Mouse (Mus musculus): ENCODE measurements at regions not wholly inside any gene's neighbourhood (a gene's known extent, or its start where the extent isn't known, plus 50 kb on each side); places are given as distances from the start of the nearest gene placed in this dataset.

- TF ChIP-seq MAFK (IDR thresholded peaks at IDR 0.05; ENCODE audit: insufficient read depth, low read depth, low read length) (no peak), ZC3H11A (IDR thresholded peaks at IDR 0.05; ENCODE audit: borderline replicate concordance, low read depth, low read length) (no peak), HCFC1 (IDR thresholded peaks at IDR 0.05; ENCODE audit: borderline replicate concordance, insufficient read depth, low read length) (no peak), ZNF384 (IDR thresholded peaks at IDR 0.05; ENCODE audit: low read depth, low read length) (no peak), CHD2 (IDR thresholded peaks at IDR 0.05; ENCODE audit: low read depth, low read length) (no peak)
- no peaks in the 10 kb centered on the region for H3K4me1 ChIP-seq (ENCODE audit: control insufficient read depth in 2 of 2, insufficient read depth in 2 of 2, low read length in 2 of 2, poor library complexity in 1 of 2)
- H3K9ac ChIP-seq (ENCODE audit: insufficient read depth, low read depth, low read length, poor library complexity, severe bottlenecking), result no peak overlapping the region
- DNase-seq (ENCODE audit: low read depth, low spot score), result no peak
- in situ Hi-C loops (cut with MboI; ENCODE audit: low sequenced_read_pairs in 2 of 2, unreplicated experiment in 2 of 2), result no loop called here
- H3K36me3 ChIP-seq (ENCODE audit: control insufficient read depth, insufficient read depth, low read length, poor library complexity, severe bottlenecking), result no peaks in the 10 kb centered on the region
- no peak overlapping the region for H3K27ac ChIP-seq (ENCODE audit: insufficient read depth, low read depth, low read length, poor library complexity, severe bottlenecking)
- H3K9me3 ChIP-seq (ENCODE audit: control insufficient read depth, insufficient read depth, low read depth, low read length), result no peaks in the 10 kb centered on the region
- H3K4me3 ChIP-seq (ENCODE audit: insufficient read depth in 1 of 2, low read depth in 1 of 2, low read length in 2 of 2, poor library complexity in 1 of 2, severe bottlenecking in 1 of 2), result no peak overlapping the region
These were observed 500.1 kb downstream of the Galc start for GRCm38 (mm10) chr12:97759116-97759515.

DNA sequence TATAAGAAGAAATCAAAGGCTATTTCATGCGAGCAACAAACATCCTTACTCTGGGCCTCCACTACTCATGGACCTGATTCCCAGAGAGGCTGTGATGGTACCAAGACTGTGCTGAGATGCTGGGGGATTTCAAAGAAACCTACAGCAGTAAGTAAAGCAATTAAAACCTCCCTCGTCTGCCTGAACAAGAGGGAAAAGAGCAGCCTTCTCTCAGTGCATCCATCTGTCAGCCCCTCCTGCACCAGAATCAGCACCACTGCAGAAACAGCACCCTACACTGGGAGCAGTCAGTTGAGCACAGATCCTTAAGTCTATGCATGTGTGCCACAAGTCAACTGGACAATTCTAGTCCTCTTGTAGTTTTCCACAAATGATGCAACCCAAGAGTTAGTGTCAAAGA is 500.6 kb downstream of the Galc start:
- Histone ChIP-seq H3K9me3 (ENCODE audit: control insufficient read depth, insufficient read depth, low read depth, low read length) (no peaks in the 10 kb centered on the region), H3K4me3 (ENCODE audit: insufficient read depth in 1 of 2, low read depth in 1 of 2, low read length in 2 of 2, poor library complexity in 1 of 2, severe bottlenecking in 1 of 2) (no peak overlapping the region), H3K36me3 (ENCODE audit: control insufficient read depth, insufficient read depth, low read length, poor library complexity, severe bottlenecking) (no peaks in the 10 kb centered on the region), H3K9ac (ENCODE audit: insufficient read depth, low read depth, low read length, poor library complexity, severe bottlenecking) (no peak overlapping the region), H3K27ac (ENCODE audit: insufficient read depth, low read depth, low read length, poor library complexity, severe bottlenecking) (no peak overlapping the region), H3K4me1 (ENCODE audit: control insufficient read depth in 2 of 2, insufficient read depth in 2 of 2, low read length in 2 of 2, poor library complexity in 1 of 2) (no peaks in the 10 kb centered on the region)
- in situ Hi-C loops (cut with MboI; ENCODE audit: low sequenced_read_pairs in 2 of 2, unreplicated experiment in 2 of 2), result no loop called here
- no peak for TF ChIP-seq CHD2 (IDR thresholded peaks at IDR 0.05; ENCODE audit: low read depth, low read length)
- TF ChIP-seq MAFK (IDR thresholded peaks at IDR 0.05; ENCODE audit: insufficient read depth, low read depth, low read length), result no peak
- no peak for TF ChIP-seq HCFC1 (IDR thresholded peaks at IDR 0.05; ENCODE audit: borderline replicate concordance, insufficient read depth, low read length)
- no peak for TF ChIP-seq ZC3H11A (IDR thresholded peaks at IDR 0.05; ENCODE audit: borderline replicate concordance, low read depth, low read length)
- TF ChIP-seq ZNF384 (IDR thresholded peaks at IDR 0.05; ENCODE audit: low read depth, low read length), result no peak
- no peak for DNase-seq (ENCODE audit: low read depth, low spot score)

DNA sequence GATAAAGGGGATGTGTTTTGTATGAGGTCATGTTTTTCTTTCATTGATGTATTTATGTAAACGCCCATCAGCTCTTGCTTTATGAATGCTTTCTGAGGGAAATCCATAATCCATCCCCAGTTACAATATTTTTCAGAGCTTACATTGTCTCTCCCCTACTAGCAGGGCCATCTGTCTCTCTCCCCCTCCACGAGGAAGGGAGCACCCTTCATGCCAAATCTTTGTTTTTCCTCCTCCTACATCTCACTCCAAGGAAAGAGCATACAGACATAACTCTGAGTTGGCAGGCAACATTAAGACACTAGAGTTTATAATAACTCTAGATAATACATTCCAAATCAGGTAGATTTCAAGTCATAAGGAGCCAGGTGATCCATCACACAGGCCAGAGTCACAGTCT is 509.1 kb downstream of the Galc start:
- in situ Hi-C loops (cut with MboI; ENCODE audit: low sequenced_read_pairs in 2 of 2, unreplicated experiment in 2 of 2), result no loop called here
- Histone ChIP-seq H3K27ac (ENCODE audit: insufficient read depth, low read depth, low read length, poor library complexity, severe bottlenecking) (no peak overlapping the region), H3K9me3 (ENCODE audit: control insufficient read depth, insufficient read depth, low read depth, low read length) (no peaks in the 10 kb centered on the region), H3K4me1 (ENCODE audit: control insufficient read depth in 2 of 2, insufficient read depth in 2 of 2, low read length in 2 of 2, poor library complexity in 1 of 2) (no peaks in the 10 kb centered on the region), H3K36me3 (ENCODE audit: control insufficient read depth, insufficient read depth, low read length, poor library complexity, severe bottlenecking) (no peaks in the 10 kb centered on the region), H3K4me3 (ENCODE audit: insufficient read depth in 1 of 2, low read depth in 1 of 2, low read length in 2 of 2, poor library complexity in 1 of 2, severe bottlenecking in 1 of 2) (no peak overlapping the region), H3K9ac (ENCODE audit: insufficient read depth, low read depth, low read length, poor library complexity, severe bottlenecking) (no peak overlapping the region)
- no peak for TF ChIP-seq CHD2 (IDR thresholded peaks at IDR 0.05; ENCODE audit: low read depth, low read length)
- TF ChIP-seq ZC3H11A (IDR thresholded peaks at IDR 0.05; ENCODE audit: borderline replicate concordance, low read depth, low read length), result no peak
- TF ChIP-seq MAFK (IDR thresholded peaks at IDR 0.05; ENCODE audit: insufficient read depth, low read depth, low read length), result no peak
- TF ChIP-seq HCFC1 (IDR thresholded peaks at IDR 0.05; ENCODE audit: borderline replicate concordance, insufficient read depth, low read length), result no peak
- no peak for TF ChIP-seq ZNF384 (IDR thresholded peaks at IDR 0.05; ENCODE audit: low read depth, low read length)
- DNase-seq (ENCODE audit: low read depth, low spot score), result no peak

DNA sequence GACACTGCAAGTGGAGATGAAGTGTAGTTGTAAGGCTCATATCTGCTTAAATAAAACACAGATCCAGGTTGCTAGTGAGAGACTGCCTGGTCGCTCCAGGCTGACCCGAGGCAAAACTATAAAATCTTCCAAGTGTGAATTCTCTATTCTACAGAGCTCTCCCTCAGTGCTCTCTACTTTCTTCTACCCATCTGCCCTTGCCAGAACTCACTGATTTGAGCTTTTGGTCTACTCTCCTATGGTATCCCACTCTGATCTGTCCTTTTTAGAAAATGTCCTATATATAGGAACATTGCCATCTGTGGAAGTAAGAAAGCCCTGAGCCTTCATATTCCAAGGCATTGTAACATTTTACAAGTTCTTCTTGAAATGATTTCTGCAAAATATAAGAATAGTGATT is 518.3 kb downstream of the Galc start:
- in situ Hi-C loops (cut with MboI; ENCODE audit: low sequenced_read_pairs in 2 of 2, unreplicated experiment in 2 of 2), result no loop called here
- Histone ChIP-seq H3K4me1 (ENCODE audit: control insufficient read depth in 2 of 2, insufficient read depth in 2 of 2, low read length in 2 of 2, poor library complexity in 1 of 2) (no peaks in the 10 kb centered on the region), H3K36me3 (ENCODE audit: control insufficient read depth, insufficient read depth, low read length, poor library complexity, severe bottlenecking) (no peaks in the 10 kb centered on the region), H3K9me3 (ENCODE audit: control insufficient read depth, insufficient read depth, low read depth, low read length) (no peaks in the 10 kb centered on the region), H3K9ac (ENCODE audit: insufficient read depth, low read depth, low read length, poor library complexity, severe bottlenecking) (no peak overlapping the region), H3K4me3 (ENCODE audit: insufficient read depth in 1 of 2, low read depth in 1 of 2, low read length in 2 of 2, poor library complexity in 1 of 2, severe bottlenecking in 1 of 2) (no peak overlapping the region), H3K27ac (ENCODE audit: insufficient read depth, low read depth, low read length, poor library complexity, severe bottlenecking) (no peak overlapping the region)
- TF ChIP-seq CHD2 (IDR thresholded peaks at IDR 0.05; ENCODE audit: low read depth, low read length) (no peak), ZC3H11A (IDR thresholded peaks at IDR 0.05; ENCODE audit: borderline replicate concordance, low read depth, low read length) (no peak), ZNF384 (IDR thresholded peaks at IDR 0.05; ENCODE audit: low read depth, low read length) (no peak), MAFK (IDR thresholded peaks at IDR 0.05; ENCODE audit: insufficient read depth, low read depth, low read length) (no peak)
- no peak for DNase-seq (ENCODE audit: low read depth, low spot score)

DNA sequence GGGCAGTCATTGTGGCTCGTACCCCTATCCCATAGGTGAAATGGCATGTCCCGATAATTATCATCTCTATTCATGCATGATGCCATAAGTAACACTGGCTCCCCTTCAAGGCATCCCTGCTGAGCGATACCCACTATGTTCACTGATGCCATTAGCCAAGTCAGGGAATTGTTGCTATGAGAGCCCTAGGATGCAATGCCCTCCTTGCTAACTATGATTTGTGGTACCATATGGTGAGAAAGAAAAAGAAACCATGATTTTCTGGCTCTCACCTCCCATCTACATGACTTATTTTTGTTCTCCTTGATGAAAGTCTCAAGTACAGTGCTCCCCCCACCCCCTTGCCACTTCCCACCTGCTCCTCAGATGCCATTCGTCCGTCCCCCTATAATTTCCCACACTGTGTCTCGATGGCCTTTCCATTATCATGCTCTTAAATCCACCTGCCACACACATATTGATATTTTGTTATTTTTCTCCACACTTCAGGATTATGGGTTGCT is 527.1 kb downstream of the Galc start:
- Histone ChIP-seq H3K9ac (ENCODE audit: insufficient read depth, low read depth, low read length, poor library complexity, severe bottlenecking) (no peak overlapping the region), H3K4me3 (ENCODE audit: insufficient read depth in 1 of 2, low read depth in 1 of 2, low read length in 2 of 2, poor library complexity in 1 of 2, severe bottlenecking in 1 of 2) (no peak overlapping the region), H3K9me3 (ENCODE audit: control insufficient read depth, insufficient read depth, low read depth, low read length) (no peaks in the 10 kb centered on the region), H3K4me1 (ENCODE audit: control insufficient read depth in 2 of 2, insufficient read depth in 2 of 2, low read length in 2 of 2, poor library complexity in 1 of 2) (no peaks in the 10 kb centered on the region), H3K36me3 (ENCODE audit: control insufficient read depth, insufficient read depth, low read length, poor library complexity, severe bottlenecking) (no peaks in the 10 kb centered on the region), H3K27ac (ENCODE audit: insufficient read depth, low read depth, low read length, poor library complexity, severe bottlenecking) (no peak overlapping the region)
- no peak for DNase-seq (ENCODE audit: low read depth, low spot score)
- in situ Hi-C loops (cut with MboI; ENCODE audit: low sequenced_read_pairs in 2 of 2, unreplicated experiment in 2 of 2), result no loop called here
- no peak for TF ChIP-seq HCFC1 (IDR thresholded peaks at IDR 0.05; ENCODE audit: borderline replicate concordance, insufficient read depth, low read length)
